Mouse (Mus musculus) G1E (cell line): ENCODE data around the gene Adtrp.

Experiments used
- CTCF ChIP-seq: IDR thresholded peaks from 2 replicates; pipeline ENCODE4 v1.5.1; 2012; ENCODE audit warnings: low read depth, low read length, inconsistent platforms, mixed read lengths
- GATA1 ChIP-seq: IDR thresholded peaks from 2 replicates; pipeline ENCODE4 v1.6.1; 2012; ENCODE audit warnings: borderline replicate concordance, low read length, inconsistent platforms, mixed read lengths
- GATA2 ChIP-seq: IDR thresholded peaks from 2 replicates; pipeline ENCODE4 v1.6.1; 2012; ENCODE audit warnings: low read depth, low read length, inconsistent platforms, borderline replicate concordance
- POLR2AphosphoS5 ChIP-seq: IDR thresholded peaks from 2 replicates; pipeline ENCODE4 v1.6.1; 2012; ENCODE audit warnings: low read depth, low read length, inconsistent platforms; ENCODE audit not compliant: insufficient replicate concordance
- TAL1 ChIP-seq: conservative IDR thresholded peaks from 2 replicates; pipeline ENCODE4 v1.6.1; 2012; ENCODE audit warnings: low read depth, low read length, inconsistent platforms, mixed read lengths

GRCm38 (mm10) chr13:41880525-41880924 is 33.0 kb upstream of the Adtrp start:
- no peak for TF ChIP-seq CTCF
- TF ChIP-seq GATA2 = no peak
- TF ChIP-seq GATA1 = no peak
- TF ChIP-seq TAL1 = no peak
- TF ChIP-seq POLR2AphosphoS5 = no peak
